22 mouse cellular contexts compared by ENCODE assay signal in genomic region chr2:178548937-178549336, GRCm38 (mm10).
DNase-seq lines count a peak whose midpoint lies in the region; ATAC-seq lines count a peak whose summit lies in the region.
"Had no signal": no experiment of that assay in that cellular context is flagged by ENCODE, and none has a peak within 500 bp of the region (broad histone marks: within the 10 kb centered on the region; RNA-seq: fewer than 3 reads in every experiment).

No protein-coding gene starts in this region.

- intact Hi-C loops in left cerebral cortex, postnatal 25 days (cut with DNase I): no loop called here
- intact Hi-C loops in heart, postnatal 14 days (cut with DNase I): no loop called here

- peak; percentile 95 for ATAC-seq in frontal cortex, adult (ENCODE audit: low TSS enrichment)
- ATAC-seq: activated CD4-positive, CD25-positive, alpha-beta regulatory T cell, adult 4 months; forebrain, embryonic 14.5 days; forebrain, postnatal 0 days; hindbrain, postnatal 0 days had no signal

- DNase-seq in frontal cortex, postnatal 14 days (ENCODE audit: low spot score in 2 of 2): no peak
- DNase-seq in left cerebral cortex, postnatal 25 days (ENCODE audit: low spot score in 2 of 2): peak; percentile 25 to 86
- DNase-seq in left cerebral cortex, adult 11 months (ENCODE audit: low spot score): no peak
- DNase-seq in right cerebral cortex, adult 18-20 months: peak; percentile 40
- DNase-seq in right cerebral cortex, postnatal 10 days (ENCODE audit: low spot score in 2 of 2): no peak
- peak; percentile 64 for DNase-seq in brain, adult 2 months (ENCODE audit: low read depth, low spot score)
- no peak for DNase-seq in heart, postnatal 14 days
- DNase-seq: adrenal gland, adult 8-10 months; adrenal gland, postnatal 36 days; cerebellum, adult 11 months; cerebellum, adult 2 months; cerebellum, adult 9-11 months; cerebellum, postnatal 25 days; forebrain, postnatal 0 days; gastrocnemius, postnatal 25 days; heart, adult 18-20 months; heart, postnatal 10 days; heart, postnatal 4 days had no signal

Comparison
In these comparisons a context has a peak if more than half of its experiments do, and no peak if none do; other contexts are left out.
1. DNase-seq: peak in left cerebral cortex, postnatal 25 days (2 of 2), right cerebral cortex, adult 18-20 months (single experiment) and brain, adult 2 months (single experiment); none in frontal cortex, postnatal 14 days (0 of 2), left cerebral cortex, adult 11 months (single experiment), right cerebral cortex, postnatal 10 days (0 of 2) and heart, postnatal 14 days (0 of 2).